Mouse (Mus musculus): Measurements from ENCODE around the gene Sco2. TPM values are rescaled to one million over a fixed set of nuclear protein-coding genes. Genes with fewer than 3 reads are reported as not detected.

Gene Sco2
- total RNA-seq (2014; rRNA removed) (24.9 and 36.1 TPM in 2 replicates), polyA plus RNA-seq (2015; fragmentation: Nextera tagmentation; extraction: Ambion mirVana) (23.1 and 26.5 TPM in 2 replicates)

DNA sequence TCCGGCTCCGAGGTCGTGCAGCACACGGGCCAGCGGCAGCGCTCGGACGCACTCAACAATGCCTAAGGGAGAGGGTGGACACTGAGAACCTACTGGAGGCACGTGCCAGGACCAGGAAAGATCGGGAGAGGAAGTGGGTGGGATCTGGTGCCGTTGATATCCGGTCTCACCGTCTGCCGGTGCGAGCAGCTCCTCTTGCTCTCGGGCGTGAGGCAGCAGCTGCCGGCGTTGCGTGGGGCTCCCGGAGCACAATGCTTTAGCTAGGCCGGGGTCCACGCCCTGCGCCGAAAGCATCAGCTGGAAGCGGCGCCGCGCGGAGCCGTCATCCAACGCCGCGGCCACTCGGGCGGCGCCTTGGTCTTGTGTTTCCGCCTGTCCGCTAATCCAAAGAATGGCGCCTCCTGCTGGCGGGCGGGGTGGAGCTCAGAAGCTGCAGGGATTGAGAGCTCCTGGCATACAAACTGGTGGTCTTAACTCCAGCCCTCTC is at the start of gene Sco2:
Gene Sco2 (minus strand): TSS at position 85 of the 487 bp plus-strand sequence.
- peak within 1 kb of the TSS; percentile 72 for H3K4me3 ChIP-seq (ENCODE audit: low read depth, low read length)
- peak within 1 kb of the TSS; percentile 78 for H3K9ac ChIP-seq (replicated peaks; ENCODE audit: low read length, poor library complexity, severe bottlenecking)
- DNase-seq (ENCODE audit: low spot score) (peak; percentile 93), ATAC-seq (ENCODE audit: low FRiP score) (peak; percentile 83)
- under 1% methylated on average over 42 of the region's 42 CpGs for WGBS
- no peaks in the 10 kb centered on the region for H3K9me3 ChIP-seq (ENCODE audit: low read length)
- H3K4me2 ChIP-seq (ENCODE audit: low read depth, low read length, poor library complexity, severe bottlenecking): peak within 1 kb of the TSS; percentile 84
- peaks cover 31% of the 10 kb centered on the region for H3K36me3 ChIP-seq (ENCODE audit: insufficient read depth, low read length)
- H3K27ac ChIP-seq (ENCODE audit: low read depth, low read length): peak within 1 kb of the TSS; percentile 88
- peak; percentile 85 for TF ChIP-seq CTCF (IDR thresholded peaks at IDR 0.05)
- peaks cover 26% of the 10 kb centered on the region for H3K27me3 ChIP-seq (ENCODE audit: insufficient read depth, low read length)
- H3K4me1 ChIP-seq (ENCODE audit: insufficient read depth, low read length): peaks cover 11% of the 10 kb centered on the region

DNA sequence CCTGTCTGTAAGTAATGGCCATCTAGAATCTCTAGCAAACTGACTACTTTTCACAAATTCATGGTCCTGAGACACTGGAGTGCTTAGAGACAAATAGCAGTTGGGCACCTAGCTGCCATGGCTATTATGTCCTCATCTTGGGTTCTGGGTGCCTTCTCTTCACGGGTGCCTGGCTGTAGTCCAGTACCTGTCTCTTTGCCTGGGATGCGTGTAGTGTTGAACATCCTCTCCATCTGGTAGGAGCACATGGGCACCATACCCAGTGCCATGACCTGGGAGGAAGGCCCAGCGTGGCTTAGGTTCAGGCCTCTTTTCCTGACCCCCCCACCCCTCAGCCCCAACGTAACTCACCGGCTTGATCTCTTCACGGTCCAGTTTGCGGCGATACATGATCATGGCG is 48.3 kb upstream of the Sco2 start:
- Histone ChIP-seq H3K27me3 (ENCODE audit: insufficient read depth, low read length) (no peaks in the 10 kb centered on the region), H3K4me3 (ENCODE audit: low read depth, low read length) (no peak overlapping the region), H3K36me3 (ENCODE audit: insufficient read depth, low read length) (peaks cover 42% of the 10 kb centered on the region), H3K27ac (ENCODE audit: low read depth, low read length) (no peak overlapping the region), H3K4me1 (ENCODE audit: insufficient read depth, low read length) (no peaks in the 10 kb centered on the region), H3K4me2 (ENCODE audit: low read depth, low read length, poor library complexity, severe bottlenecking) (no peak overlapping the region), H3K9me3 (ENCODE audit: low read length) (no peaks in the 10 kb centered on the region), H3K9ac (replicated peaks; ENCODE audit: low read length, poor library complexity, severe bottlenecking) (no peak overlapping the region)
- no peak for TF ChIP-seq CTCF (IDR thresholded peaks at IDR 0.05)
- ATAC-seq (ENCODE audit: low FRiP score) (no peak), DNase-seq (ENCODE audit: low spot score) (no peak)
- WGBS: 91% methylated on average over 9 of the region's 9 CpGs

DNA sequence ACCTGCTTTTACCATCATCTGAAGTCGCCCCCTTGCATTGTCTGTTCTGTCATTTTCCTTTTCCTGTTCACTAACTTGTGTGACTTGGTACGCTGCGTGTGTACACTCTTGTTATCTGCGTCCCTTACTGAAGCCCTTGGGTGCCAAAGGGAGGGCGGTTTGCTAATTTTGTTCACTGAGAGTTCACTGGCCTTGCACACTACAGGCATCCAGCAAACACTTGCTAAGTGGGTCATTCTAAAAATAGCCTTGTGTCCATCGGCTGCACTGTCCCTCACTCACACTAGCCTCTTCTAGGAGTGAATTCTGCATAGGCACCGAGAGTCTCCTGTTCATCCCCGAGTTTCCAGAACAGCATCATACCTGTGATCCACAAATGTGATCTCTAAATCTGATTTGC is 41.6 kb upstream of the Sco2 start:
- peaks cover 30% of the 10 kb centered on the region for H3K36me3 ChIP-seq (ENCODE audit: insufficient read depth, low read length)
- no peak for TF ChIP-seq CTCF (IDR thresholded peaks at IDR 0.05)
- no peaks in the 10 kb centered on the region for H3K27me3 ChIP-seq (ENCODE audit: insufficient read depth, low read length)
- no peaks in the 10 kb centered on the region for H3K4me1 ChIP-seq (ENCODE audit: insufficient read depth, low read length)
- no peak overlapping the region for H3K4me2 ChIP-seq (ENCODE audit: low read depth, low read length, poor library complexity, severe bottlenecking)
- no peak for ATAC-seq (ENCODE audit: low FRiP score)
- no peak overlapping the region for H3K27ac ChIP-seq (ENCODE audit: low read depth, low read length)
- WGBS: 87% methylated on average over 8 of the region's 8 CpGs
- no peaks in the 10 kb centered on the region for H3K9me3 ChIP-seq (ENCODE audit: low read length)
- H3K4me3 ChIP-seq (ENCODE audit: low read depth, low read length): no peak overlapping the region
- DNase-seq (ENCODE audit: low spot score): no peak
- H3K9ac ChIP-seq (replicated peaks; ENCODE audit: low read length, poor library complexity, severe bottlenecking): no peak overlapping the region

DNA sequence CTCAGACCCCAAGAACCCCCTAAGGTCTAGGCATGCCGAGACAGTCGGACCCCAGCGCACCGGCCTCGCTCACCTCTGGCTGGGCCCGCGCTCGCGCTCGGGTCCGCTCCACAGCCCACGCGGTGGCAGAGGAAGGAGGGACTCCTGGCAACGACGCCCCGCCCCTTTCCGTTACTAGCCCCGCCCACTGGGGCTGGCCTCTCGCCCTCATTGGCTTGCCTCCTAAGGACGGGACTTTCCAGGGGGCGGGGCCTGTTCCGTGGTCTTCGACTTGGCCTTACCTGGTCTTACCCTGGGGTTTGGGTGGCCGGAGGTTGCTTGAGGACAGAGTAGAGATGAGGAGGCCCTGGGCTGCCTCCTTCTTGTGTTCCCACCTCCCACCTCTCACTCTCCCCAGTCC is 36.5 kb upstream of the Sco2 start, which contains the start of gene Syce3:
Gene Syce3 (minus strand): TSS at position 386 of the 400 bp plus-strand sequence.
- no peak for DNase-seq (ENCODE audit: low spot score)

DNA sequence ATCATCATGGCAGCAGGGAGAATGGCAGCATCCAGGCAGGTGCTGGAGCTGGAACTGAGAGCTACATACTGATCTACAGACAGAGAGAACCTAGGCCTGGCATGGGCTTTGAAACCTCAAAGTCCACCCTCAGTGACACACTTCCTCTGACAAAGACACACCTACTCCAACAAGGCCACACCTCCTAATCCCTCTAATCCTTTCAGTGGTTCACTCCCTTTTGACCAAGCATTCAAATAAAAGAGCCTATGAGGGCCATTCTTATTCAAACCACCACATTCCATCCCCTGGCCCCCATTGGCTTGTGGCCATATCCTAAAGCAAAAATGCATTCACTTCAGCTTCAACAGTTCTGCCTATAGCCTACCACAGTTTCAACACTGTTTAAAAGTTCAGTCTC is 33.0 kb upstream of the Sco2 start:
- no peaks in the 10 kb centered on the region for H3K36me3 ChIP-seq (ENCODE audit: insufficient read depth, low read length)
- no peak overlapping the region for H3K4me2 ChIP-seq (ENCODE audit: low read depth, low read length, poor library complexity, severe bottlenecking)
- DNase-seq (ENCODE audit: low spot score) (no peak), ATAC-seq (ENCODE audit: low FRiP score) (no peak)
- H3K9ac ChIP-seq (replicated peaks; ENCODE audit: low read length, poor library complexity, severe bottlenecking): no peak overlapping the region
- no peak for TF ChIP-seq CTCF (IDR thresholded peaks at IDR 0.05)
- H3K4me3 ChIP-seq (ENCODE audit: low read depth, low read length): no peak overlapping the region
- no peak overlapping the region for H3K27ac ChIP-seq (ENCODE audit: low read depth, low read length)
- no peaks in the 10 kb centered on the region for H3K27me3 ChIP-seq (ENCODE audit: insufficient read depth, low read length)
- no peaks in the 10 kb centered on the region for H3K4me1 ChIP-seq (ENCODE audit: insufficient read depth, low read length)
- H3K9me3 ChIP-seq (ENCODE audit: low read length): no peaks in the 10 kb centered on the region

More for the DNA sequence above, 36.5 kb upstream of the Sco2 start, which contains the start of gene Syce3:
- WGBS: 84% methylated on average over 24 of the region's 24 CpGs
- Histone ChIP-seq H3K4me2 (ENCODE audit: low read depth, low read length, poor library complexity, severe bottlenecking) (no peak within 1 kb of the TSS), H3K4me3 (ENCODE audit: low read depth, low read length) (no peak within 1 kb of the TSS), H3K4me1 (ENCODE audit: insufficient read depth, low read length) (no peaks in the 10 kb centered on the region), H3K36me3 (ENCODE audit: insufficient read depth, low read length) (no peaks in the 10 kb centered on the region), H3K27me3 (ENCODE audit: insufficient read depth, low read length) (no peaks in the 10 kb centered on the region), H3K27ac (ENCODE audit: low read depth, low read length) (no peak within 1 kb of the TSS), H3K9me3 (ENCODE audit: low read length) (no peaks in the 10 kb centered on the region), H3K9ac (replicated peaks; ENCODE audit: low read length, poor library complexity, severe bottlenecking) (no peak within 1 kb of the TSS)
- ATAC-seq (ENCODE audit: low FRiP score): no peak
- TF ChIP-seq CTCF (IDR thresholded peaks at IDR 0.05): no peak

DNA sequence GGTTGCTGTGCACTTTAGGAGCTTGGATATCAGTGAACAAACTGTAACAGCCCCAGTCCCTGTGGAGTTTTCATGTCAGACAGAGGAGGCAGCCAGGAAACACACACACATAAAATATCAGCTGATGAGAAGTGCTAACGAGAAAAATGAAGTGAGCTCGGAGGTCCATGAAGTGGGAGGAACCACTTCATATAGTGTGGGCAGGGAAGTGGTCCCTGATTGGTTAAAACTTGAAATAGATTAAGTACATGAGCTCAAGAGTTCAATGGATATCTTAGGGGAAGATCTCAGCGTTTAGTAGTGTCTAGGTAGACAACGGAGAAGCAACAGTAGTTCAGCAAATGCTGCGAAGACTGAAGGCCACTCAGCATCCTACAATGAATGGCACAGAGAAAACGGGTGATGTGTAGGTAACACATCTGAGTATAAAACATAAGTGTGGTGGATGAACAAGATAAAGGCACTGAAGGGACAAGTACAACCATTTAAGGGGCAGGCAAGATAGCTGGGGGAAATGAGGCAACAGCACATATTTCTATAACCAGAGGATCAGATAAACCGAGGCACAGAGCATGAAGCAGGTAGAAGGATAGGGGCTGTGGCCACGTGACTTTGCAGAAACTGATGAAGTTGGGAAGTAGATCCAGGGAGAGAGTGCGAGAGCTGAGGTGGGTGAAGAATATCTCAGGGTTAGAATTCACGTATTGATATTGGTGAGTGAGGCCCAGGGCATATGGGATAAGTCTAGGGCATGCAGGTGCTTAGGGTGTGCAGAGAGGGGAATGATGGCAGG is 31.4 kb upstream of the Sco2 start:
- no peak for ATAC-seq (ENCODE audit: low FRiP score)
- no peaks in the 10 kb centered on the region for H3K4me1 ChIP-seq (ENCODE audit: insufficient read depth, low read length)
- H3K27ac ChIP-seq (ENCODE audit: low read depth, low read length): no peak overlapping the region
- H3K4me3 ChIP-seq (ENCODE audit: low read depth, low read length): no peak overlapping the region
- no peaks in the 10 kb centered on the region for H3K9me3 ChIP-seq (ENCODE audit: low read length)
- no peak overlapping the region for H3K4me2 ChIP-seq (ENCODE audit: low read depth, low read length, poor library complexity, severe bottlenecking)
- no peaks in the 10 kb centered on the region for H3K36me3 ChIP-seq (ENCODE audit: insufficient read depth, low read length)
- DNase-seq (ENCODE audit: low spot score): no peak
- 90% methylated on average over 10 of the region's 10 CpGs for WGBS
- no peak overlapping the region for H3K9ac ChIP-seq (replicated peaks; ENCODE audit: low read length, poor library complexity, severe bottlenecking)
- no peaks in the 10 kb centered on the region for H3K27me3 ChIP-seq (ENCODE audit: insufficient read depth, low read length)
- TF ChIP-seq CTCF (IDR thresholded peaks at IDR 0.05): no peak
